Mouse (Mus musculus) c-Kit-positive CD71-negative TER-119-negative erythroid progenitor cells, embryonic 14.5 days (primary cell): ENCODE data around the gene Carns1.

Experiments used
- DNase-seq: peaks from one replicate; pipeline ENCODE4 v3.0.0-alpha.2; 2013; ENCODE audit warnings: low read depth

The Carns1 gene

DNA sequence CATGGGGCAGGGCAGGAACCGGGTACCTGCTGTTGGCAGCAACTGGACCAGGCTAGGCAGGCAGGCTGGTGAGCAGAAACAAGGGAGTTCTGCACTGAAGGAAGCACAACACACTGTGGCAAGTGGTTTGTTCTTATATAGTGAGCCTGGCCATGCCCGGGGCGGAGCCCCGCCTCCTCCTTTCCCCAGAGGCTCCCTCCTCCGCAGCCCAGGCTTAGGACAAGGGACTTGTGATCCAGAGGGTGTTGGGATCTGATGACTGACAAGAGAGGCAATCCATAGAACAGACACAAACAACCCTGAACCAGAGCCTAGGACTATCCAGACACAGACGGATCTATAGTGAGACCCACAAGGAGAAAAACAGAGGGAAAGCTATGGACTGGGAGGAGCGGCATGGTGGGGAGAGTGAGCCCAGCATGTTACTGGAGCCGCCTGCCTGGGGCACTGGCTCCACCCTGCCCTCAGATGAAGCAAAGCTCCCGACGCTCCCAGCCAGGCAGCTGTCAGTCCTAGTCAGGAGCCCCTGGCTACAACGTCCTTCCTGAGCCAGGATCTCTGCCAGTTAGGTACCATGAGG, at the start of gene Carns1:
Gene Carns1 (minus strand): TSS at position 112 of the 580 bp plus-strand sequence.
- no peak for DNase-seq

DNA sequence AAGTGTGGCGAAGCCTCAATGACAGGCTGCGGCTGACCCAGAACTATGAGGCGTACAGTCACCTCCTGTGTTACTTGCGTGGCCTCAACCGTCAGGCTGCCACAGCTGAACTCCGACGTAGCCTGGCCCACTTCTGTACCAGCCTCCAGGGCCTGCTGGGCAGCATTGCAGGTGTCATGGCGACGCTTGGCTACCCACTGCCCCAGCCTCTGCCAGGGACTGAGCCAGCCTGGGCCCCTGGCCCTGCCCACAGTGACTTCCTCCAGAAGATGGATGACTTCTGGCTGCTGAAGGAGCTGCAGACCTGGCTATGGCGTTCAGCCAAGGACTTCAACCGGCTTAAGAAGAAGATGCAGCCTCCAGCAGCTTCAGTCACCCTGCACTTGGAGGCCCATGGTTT, 46.9 kb upstream of the Carns1 start:
- DNase-seq: no peak

DNA sequence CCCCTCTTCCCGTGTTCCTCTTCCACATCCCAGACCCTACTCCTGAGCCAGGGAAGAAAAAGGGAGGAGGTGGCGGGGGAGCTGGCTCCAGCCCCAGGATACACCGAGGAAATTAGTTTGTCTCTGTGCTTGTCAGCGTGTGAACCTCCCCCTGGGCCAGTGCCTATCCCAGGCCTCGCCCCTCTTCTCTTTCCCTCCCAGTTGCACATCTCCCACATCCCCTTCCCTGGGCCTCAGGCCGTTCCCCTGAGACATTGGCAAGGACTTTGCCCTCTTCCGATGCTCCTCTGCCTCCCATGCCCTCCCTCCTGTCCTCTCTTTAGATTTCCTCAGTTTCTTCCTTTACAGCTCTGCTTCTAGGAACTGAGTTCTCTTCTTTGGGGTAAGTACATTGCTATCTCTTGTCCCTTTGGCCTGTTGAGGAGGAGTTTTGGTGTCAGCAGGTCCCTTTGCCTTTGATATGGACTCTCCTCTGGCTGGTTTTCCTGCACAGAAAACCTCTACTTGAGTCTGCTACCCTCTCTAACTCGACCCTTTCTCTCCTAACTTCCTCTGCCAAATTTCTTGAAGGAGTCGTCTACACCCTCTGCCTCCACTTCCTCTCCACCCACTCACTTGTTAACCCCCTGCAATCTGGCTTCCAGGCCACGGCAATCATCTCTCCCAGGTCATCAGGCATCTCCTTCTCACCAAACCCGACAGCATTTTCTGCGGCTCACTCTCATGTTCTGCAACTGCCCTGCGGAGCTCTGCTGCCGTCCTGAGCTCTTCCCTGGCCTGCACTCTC, 45.9 kb upstream of the Carns1 start:
- no peak for DNase-seq

DNA sequence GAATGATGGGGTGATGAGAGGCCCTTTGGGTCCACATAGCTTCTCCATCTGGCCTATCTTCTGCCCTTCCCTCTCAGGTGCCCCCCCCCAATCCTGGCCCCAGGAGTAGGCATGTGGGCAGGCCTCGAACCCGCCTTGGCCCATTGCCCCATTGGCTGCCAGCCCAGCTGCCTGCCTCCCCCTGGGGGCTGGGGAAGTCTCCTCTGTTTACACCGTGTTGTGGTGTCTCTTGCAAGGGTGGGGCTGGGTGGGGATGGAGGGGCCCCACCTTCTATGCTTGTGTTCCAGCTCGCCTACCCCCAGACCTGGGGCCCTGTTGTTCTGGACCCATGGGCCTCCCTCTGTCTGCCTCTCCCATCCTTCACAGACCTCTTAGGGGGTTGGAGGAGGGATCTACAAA, 45.1 kb upstream of the Carns1 start:
- no peak for DNase-seq

DNA sequence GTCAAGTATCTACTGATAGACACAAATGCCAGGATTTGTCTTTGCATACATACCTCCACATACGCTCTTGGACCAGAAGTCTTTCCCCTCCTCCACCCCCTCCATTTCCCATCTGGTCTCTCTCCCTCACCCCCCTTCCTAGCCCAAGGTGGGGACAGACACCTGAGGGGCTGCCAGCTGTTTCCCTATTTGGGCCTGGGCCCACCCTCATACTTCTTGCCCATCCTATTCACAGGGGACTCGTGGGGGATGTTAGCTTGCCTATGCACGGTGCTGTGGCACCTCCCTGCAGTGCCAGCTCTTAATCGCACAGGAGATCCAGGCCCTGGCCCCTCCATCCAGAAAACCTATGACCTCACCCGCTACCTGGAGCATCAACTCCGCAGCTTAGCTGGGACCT, 44.7 kb upstream of the Carns1 start:
- DNase-seq: no peak

DNA sequence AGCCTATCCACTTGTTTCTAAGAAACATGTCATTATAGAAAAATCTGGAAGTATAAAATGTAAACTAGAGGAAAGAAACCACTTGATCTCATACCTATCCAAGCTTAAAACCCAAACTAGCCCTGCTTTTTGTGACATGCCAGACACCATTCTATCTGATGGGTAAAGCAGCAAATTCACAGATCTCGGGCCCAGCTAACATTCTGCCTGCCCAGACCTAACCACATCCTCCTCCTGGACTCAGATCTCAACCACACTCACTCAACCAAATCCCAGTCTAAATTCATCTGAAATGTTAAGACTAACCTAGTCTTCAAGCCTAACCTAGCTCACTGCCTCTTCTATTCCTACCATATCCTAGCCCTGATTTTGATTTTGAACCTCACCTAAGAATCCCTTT, 43.5 kb upstream of the Carns1 start:
- no peak for DNase-seq

DNA sequence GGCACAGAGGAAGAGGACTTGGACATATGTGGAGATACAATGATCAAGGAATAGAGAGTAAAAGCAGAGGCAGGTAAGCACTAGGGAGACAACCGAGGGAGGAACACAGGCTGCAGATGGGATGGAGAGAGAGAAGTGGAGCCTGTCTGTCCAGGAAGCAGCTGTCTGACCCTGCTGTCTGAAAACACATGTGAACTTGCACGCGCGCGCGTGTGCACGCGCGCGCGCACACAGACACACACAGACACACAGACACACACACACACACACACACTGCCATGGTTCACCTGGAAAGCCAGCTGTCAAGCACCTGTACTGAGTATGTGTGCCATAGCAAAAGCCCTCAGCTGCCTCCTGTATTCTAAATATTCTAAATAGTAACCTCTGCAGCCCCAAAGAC, 43.0 kb upstream of the Carns1 start:
- no peak for DNase-seq

DNA sequence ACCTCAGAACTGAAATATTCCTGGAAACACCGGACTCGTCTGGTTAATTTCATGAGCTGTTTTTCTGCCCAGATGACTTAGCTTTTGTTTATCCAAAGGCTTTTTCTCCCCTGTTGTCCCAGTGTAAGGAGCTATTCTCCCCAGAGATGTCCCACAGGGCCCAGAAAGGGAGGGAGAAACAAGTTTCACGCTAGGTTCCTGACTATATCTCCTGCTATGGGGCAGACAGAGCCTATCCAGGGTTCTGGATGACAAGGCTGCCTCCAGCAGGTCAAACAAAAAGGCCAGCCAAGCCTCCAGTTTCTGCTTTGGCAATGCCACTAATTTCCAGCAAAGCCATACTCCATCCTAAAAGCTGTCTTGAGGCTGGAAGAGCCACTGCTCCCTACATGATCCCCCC, 42.6 kb upstream of the Carns1 start:
- DNase-seq: no peak

DNA sequence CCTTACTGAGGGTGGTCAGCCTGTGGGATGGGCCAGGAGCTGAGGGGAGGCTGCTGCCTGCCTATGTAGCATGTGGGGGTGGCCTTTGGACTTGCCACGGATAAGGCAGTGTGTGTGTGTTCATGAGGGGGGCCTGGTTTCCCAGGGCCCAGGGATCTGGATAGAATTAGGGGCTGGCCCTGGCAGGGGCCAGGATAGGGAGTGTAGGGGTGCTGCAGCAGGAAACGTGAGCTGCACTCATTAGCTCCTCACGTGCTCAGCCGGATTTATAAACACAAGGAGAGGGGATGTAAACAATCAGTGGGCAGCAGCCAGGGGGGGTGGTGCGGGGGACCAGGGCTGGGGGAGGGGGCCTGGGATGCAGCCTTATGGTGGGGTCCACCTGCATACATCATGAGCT, 41.9 kb upstream of the Carns1 start:
- DNase-seq: no peak

DNA sequence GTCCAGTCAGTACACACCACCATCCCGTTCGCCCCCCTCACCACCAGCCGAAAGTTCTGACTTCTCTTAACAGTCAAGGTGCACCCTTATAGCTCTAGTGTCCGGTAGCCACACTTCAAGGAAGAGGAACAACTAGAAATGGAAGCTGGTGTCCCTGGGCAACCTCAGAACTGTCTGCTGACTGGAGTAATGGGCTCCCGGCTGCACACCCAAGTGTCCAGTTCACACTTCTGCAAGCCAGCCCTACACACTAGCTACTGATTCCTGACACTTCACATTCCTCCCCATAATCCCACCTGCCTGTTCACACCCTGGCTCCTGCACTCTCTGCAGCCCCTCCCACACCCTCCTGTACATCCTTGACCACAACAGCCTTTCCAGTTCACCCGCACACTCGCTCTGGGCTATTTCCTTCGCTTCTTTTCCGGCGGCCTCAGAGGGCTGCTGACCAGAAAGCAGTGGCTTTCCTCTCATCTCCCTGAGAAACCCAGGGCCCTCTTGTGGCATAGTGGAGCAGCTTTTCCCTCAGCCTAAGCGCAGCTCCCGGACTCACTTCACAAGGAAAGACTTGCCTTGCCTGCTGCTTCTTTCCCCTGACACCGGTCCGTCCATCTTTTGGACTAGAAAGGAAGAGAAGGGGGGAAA, 40.9 kb upstream of the Carns1 start:
- DNase-seq: no peak

DNA sequence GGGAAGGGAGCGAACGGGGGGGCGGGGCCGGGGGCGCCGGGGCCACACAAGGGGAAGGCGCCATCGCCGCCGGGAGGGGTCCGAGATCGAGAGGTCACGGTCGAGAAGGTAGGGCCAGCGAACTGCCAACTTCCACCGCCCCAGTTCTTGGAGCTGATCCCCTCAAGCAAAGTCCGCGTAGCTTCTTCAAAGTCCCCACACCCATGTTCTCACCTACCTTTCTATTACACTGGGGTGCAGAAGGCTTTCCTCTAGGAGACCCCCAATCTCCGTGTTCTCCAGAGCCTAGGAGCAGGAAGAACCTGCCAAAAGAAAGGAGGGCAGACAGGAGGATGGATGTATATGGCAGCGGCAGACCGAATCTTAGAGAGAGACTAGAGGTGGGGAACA, 40.2 kb upstream of the Carns1 start:
- no peak for DNase-seq

DNA sequence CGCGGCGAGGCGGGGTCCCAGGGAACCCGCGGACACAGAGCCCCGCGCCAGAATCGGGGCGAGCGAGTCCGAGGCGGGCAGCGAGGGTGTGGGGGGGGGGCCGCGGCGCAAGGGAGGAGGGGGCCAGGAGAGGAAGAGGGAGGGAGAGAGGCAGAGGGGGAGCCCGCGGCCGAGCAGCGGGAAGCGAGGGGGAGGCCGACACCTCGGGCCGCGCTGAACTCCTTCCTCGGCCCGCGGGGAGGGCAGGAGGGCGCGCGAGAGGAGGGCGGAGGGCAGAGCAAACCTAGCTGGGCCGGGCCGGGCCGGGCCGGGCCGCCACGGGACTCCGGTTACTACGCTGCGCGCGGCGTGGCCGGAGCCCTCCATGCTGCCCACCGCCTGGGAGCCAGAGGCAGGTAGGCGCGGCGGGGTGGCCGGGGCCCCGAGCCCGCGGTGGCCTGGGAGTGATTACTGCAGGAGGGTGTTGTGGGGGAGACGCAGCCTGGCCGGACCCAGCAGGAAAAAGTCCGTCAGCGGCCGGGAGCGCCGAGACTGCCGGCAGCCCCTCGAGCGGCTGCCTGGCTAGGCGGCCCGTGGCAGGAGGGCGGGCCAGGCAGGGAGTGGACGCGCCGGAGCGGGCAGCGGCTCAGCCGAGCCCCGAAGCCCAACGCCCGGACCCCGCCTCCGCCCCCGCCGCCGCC, 39.6 kb upstream of the Carns1 start:
- DNase-seq: no peak

DNA sequence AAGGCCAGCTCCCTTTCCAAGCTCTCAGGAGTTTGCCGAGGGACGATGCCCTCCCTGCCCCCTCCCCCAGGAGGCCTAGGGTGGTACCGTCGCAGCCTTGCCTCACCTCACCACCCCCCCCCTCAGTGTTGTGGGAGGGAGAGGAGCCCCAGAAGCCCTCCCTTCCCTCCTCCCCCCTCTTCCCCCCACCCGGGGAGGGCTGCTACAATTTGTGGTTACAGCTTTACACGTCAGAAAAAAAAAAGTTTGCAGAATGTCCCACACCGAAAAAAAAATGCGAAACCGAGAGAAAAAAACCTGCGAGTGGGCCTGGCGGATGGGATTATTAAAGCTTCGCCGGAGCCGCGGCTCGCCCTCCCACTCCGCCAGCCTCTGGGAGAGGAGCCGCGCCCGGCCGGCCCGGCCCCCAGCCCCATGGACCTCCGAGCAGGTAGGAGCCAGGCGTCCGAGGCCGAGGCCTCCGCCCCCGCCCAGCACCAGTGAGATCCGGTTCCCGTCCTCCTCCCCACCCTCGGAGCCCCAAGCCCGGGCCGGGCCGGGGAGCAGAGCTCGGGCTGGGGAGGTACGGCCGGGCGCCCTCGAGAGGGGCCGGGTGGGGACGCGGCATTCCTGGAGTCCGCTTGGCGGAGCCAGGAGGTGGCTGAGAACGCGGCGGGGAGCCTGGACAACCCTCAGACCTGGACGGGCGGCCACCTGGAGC, 38.9 kb upstream of the Carns1 start, which contains the start of the genes Clcf1 and AC109138.7:
Gene Clcf1 (plus strand): TSS at position 168 of the 700 bp plus-strand sequence.
Gene AC109138.7 (plus strand): TSS at position 287 of the 700 bp plus-strand sequence.
- no peak for DNase-seq

DNA sequence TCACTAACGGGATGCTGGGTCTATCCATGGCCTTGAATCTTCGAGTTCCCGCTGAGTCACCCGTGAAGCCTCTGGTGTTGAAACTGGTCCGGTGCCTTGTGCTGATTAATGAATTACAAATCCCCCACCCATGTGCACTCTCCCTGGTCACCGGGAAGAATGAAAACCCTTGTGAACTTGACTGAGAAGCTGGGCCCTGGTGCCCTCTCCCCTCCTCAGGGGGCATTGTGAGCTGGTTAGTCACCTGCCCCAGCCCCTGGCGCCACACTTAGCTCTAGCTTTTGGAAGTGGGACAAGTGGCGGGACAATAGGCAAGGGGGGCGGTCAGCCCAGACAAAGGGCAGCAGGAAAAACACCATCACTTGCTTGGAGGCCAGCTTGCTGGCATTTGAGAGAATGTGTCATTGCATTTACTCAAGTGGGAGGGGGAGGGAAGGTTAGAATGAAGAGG, 38.3 kb upstream of the Carns1 start:
- DNase-seq: no peak

DNA sequence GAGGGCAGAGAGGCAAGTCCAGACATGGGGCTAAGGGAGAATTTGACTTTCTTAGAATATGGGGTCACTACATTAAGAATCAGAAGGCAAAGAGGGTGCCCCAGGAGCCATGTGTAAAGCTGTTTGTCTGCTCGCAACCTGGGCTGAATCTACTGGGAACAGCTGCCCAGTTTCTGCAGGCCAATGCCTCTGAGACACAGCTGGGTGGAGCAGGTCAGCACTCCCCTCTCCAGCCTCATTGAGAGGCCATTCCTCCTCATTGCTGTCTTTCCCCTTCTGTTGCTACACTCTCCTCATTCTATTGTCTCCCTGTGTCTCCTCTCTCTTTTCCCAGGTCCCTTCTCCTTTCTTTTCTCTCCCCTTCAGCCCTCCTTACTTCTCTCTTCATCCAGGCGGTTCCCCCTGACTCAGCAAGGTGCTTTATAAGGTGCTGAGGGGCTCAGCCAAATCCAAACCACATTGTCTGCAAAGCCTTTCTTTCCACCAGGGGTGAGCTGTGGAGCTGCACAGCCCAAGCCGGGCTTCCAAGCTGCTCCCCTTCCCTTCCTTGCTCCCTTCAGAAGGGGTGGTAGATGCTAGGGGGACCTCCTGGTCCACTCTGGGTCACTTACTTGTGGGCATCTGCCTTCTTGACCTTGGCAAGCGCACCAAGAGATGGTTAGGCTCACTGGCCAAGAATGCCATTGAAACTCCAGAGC, 36.8 kb upstream of the Carns1 start:
- DNase-seq: no peak

DNA sequence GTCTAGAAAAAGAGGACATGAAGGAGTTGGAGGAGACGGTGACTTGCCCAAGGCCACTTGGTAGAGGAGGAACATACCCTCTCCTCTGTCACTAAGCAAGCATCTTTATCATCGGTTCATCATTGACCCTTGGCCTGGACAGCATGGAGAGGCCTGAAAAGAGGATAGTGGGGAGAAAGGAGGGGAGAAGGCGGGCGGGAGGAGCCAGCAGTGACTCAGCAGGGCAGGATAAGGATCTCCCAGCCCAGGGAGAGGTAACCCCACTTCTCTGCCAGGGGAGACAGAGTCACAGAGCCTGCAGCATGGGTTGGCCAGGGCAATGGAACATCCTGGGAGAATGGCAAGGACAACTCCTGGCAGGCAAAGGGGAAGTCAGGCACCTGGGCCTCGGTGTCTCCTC, 33.3 kb upstream of the Carns1 start:
- DNase-seq: no peak

DNA sequence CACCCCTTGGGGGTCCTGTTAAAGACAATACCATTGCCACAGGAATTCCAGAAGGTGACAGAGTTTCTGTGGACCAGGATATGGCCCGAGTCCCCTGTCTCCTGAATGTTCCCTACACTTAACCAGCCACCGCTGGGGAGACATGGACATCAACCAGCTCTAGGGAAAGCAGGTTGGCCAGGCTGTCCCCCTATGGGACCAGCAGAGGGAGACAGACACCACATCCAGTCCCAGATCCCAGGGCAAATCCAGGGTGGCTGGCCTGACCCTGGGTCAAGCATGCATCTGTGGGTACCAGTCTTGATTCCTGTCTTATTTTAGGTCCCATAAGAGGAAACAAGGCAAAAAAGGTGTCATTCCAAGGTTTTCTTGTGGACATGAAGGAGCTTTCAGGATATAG, 31.7 kb upstream of the Carns1 start:
- no peak for DNase-seq

DNA sequence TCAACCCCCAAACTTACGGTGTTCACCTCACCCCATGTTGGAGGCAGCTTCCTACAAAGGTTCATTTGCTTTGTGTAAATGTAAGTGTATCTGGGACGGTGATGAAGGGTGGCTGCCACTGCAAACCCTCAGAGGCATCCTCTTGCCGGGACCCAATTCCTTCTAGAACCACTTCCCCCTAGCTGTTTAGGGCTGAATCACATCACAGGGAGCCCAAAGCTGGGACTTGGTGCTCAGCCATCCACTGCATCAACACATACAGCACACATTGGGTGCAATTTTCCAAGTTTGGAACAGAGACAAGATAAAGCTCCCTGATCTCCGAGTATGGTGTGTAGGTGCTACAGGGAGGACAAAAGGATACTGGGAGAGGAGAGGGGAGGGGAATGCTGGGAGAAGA, 29.6 kb upstream of the Carns1 start:
- DNase-seq: no peak

DNA sequence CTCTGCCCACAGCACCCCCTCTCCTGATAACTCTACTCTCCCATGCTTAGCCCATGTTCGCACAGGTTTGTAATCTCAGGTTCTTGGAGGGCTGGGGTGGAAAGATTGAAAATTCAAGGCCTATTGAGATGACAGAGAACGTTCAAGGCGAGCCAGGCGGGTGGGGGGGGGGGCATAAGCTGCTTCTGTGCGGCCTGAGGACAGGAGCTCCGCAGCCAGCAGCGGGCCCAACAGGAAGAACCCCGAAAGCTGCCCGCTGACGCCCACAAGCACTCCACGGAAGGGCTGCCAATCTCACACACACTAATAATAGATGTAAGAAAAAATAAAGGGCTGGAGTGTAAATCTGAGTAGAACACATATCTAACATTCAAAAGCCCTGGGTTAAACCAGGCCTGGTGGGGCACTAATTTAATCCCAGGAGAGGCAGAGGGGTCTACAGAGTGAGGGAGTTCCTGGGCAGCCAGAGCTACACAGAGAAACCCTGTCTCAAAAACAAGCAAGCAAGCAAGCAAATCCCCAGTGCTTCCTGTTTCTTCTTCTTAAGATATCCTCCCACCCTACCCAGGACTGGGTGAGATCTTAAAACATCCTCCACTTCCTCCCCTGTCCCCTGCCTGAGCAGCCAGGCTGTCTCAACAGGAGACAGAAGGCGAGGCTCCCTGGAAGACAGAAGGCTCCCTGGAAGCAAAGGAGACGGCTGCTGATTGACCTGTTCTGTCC, 28.5 kb upstream of the Carns1 start:
- DNase-seq: no peak

DNA sequence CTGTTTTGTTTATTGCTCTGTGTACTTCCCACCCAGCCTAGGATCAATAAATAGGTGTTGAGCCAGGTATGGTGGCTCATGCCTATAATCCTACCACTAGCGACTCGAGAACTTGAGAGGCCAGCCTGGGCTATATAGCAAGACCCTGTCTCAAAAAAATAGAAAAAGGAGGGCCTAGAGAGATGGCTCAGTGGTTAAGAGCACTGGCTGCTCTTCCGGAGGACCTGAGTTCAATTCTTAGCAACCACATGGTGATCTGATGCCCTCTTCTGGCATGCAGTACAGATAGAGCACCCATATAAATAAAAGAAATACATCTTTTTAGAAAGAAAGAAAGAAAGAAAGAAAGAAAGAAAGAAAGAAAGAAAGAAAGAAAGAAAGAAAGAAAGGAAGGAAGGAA, 27.9 kb upstream of the Carns1 start:
- DNase-seq: no peak

DNA sequence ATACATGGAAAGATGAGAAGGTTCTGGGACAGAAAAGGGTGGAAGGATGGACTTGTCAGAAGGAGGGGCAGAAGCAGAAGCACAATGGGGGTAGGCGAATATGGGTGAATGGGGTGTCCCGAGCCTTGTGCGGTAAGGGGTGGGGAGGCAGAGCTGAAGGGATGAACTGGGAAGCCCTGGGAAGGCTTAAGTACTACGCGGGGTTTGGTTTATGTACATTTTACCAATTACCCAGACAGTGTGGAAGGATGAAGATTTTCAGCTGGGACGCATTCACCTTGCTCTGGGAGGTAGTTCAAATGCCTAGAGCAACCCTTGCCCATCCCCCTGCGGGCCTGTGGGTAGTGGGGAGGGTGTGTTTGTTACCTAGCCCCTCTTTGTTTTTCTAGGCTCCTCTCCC, 26.9 kb upstream of the Carns1 start:
- DNase-seq: no peak
